Mouse (Mus musculus) heart, embryonic 11.5 days (tissue): ENCODE results near the gene Nox1. TPM values are rescaled to one million over a fixed set of nuclear protein-coding genes. Genes with fewer than 3 reads are reported as not detected.

Experiments
- ATAC-seq: fragments of 200-750 bp; cut with Nextera tagmentation; replicated peaks from 2 replicates; pipeline ENCODE4 v1.8.0; 2017; ENCODE audit warnings: moderate library complexity; ENCODE audit not compliant: insufficient number of reproducible peaks, low FRiP score, low TSS enrichment
- H3K27ac ChIP-seq: fragments of 300-500 bp; sonication (generic); 2 replicates; pipeline ENCODE4 v1.5.1; 2014; ENCODE audit warnings: mild to moderate bottlenecking, low read depth, low read length
- H3K27me3 ChIP-seq: fragments of 300-500 bp; sonication (generic); 2 replicates; pipeline ENCODE4 v1.6.1; 2014; ENCODE audit warnings: mild to moderate bottlenecking, low read length, mixed read lengths; ENCODE audit not compliant: control insufficient read depth, insufficient read depth
- H3K36me3 ChIP-seq: fragments of 300-500 bp; sonication (generic); 2 replicates; pipeline ENCODE4 v1.6.1; 2014; ENCODE audit warnings: mild to moderate bottlenecking, low read length, moderate library complexity, mixed read lengths; ENCODE audit not compliant: control insufficient read depth, insufficient read depth
- H3K4me1 ChIP-seq: fragments of 300-500 bp; sonication (generic); 2 replicates; pipeline ENCODE4 v1.6.1; 2014; ENCODE audit warnings: low read length; ENCODE audit not compliant: control insufficient read depth, insufficient read depth
- H3K4me2 ChIP-seq: fragments of 300-500 bp; sonication (generic); 2 replicates; pipeline ENCODE4 v1.6.1; 2014; ENCODE audit warnings: mild to moderate bottlenecking, moderate library complexity
- H3K4me3 ChIP-seq: fragments of 300-500 bp; sonication (generic); 2 replicates; pipeline ENCODE4 v1.5.1; 2014; ENCODE audit warnings: low read depth, low read length
- H3K9ac ChIP-seq: fragments of 300-500 bp; sonication (generic); 2 replicates; pipeline ENCODE4 v1.6.1; 2014; ENCODE audit warnings: mild to moderate bottlenecking, low read depth, low read length, moderate library complexity
- H3K9me3 ChIP-seq: fragments of 300-500 bp; sonication (generic); replicated peaks from 2 replicates; pipeline ENCODE4 v1.6.1; 2016; ENCODE audit warnings: low read length; ENCODE audit not compliant: control insufficient read depth
- WGBS: fragments of 180-500 bp; shearing (Covaris S2); extraction: QIAGEN DNeasy Blood & Tissue Kit; methylation state at CpG from one replicate; pipeline ENCODE4 v1.1.7; 2014; ENCODE audit not compliant: insufficient replicate concordance; 5-methylcytosine and 5-hydroxymethylcytosine counted together
- polyA plus RNA-seq: library from polyadenylated mRNA; unstranded; fragments of >200 nt; fragmentation: Nextera tagmentation; extraction: Ambion mirVana; gene quantifications from 2 replicates; pipeline ENCODE4 v1.2.1, GENCODE M21; 2014

Nox1 gene
- 0.24 TPM in 1 of 2 replicates, not detected in the other for polyA plus RNA-seq

DNA sequence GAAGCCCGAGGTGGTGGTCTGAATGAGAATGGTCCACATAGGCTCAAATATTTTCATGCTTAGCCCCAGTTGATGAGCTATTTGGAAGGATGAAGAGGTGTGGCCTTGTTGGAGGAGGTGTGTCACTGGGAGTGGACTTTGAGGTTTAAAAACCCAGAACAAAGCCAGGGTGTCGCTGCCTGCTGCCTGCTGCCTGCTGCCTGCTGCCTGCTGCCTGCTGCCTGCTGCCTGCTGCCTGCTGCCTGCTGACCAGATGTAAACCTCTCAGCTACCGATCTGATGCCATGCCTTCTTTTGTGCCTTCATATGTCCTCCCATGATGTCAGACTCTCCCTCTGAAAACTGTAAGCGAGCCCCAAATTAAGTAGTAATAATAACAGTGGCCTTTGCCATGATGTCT, at the start of gene Nox1:
Nox1 (minus strand) TSS at position 101 of the 400 bp plus-strand sequence.
- Histone ChIP-seq H3K36me3 (no peaks in the 10 kb centered on the region; the same call in 1 of the 2 replicates), H3K27me3 (no peaks in the 10 kb centered on the region), H3K9ac (no peak within 1 kb of the TSS), H3K9me3 (no peaks in the 10 kb centered on the region), H3K4me2 (no peak within 1 kb of the TSS), H3K4me3 (no peak within 1 kb of the TSS), H3K4me1 (no peaks in the 10 kb centered on the region), H3K27ac (no peak within 1 kb of the TSS)
- ATAC-seq: no peak
- WGBS: 63% methylated on average over 4 of the region's 4 CpGs

DNA sequence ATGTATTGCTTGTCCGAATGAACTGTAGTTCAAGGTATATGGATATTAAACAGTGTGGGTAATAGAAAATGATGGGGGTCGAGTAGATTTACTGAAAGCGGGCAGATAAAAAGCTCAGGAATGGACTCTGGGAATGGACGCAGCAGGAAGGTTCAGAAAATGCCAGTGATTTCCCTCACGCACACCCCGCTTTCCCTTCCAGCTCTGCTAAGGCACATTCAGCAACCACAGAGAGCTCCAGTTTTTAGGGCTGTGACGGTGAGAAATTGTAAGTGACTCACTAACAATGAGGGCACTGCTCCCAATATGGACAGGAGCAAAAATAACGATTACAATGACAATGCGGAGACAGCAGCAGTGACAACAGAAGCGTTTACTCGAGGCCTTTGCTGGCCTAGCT, 40.4 kb upstream of the Nox1 start:
- no peaks in the 10 kb centered on the region for H3K9me3 ChIP-seq
- 79% methylated on average over 11 of the region's 11 CpGs for WGBS
- ATAC-seq: no peak
- no peak overlapping the region for H3K27ac ChIP-seq
- no peak overlapping the region for H3K4me3 ChIP-seq
- H3K4me1 ChIP-seq: no peaks in the 10 kb centered on the region
- no peak overlapping the region for H3K4me2 ChIP-seq
- H3K36me3 ChIP-seq: 0 out of 2 replicates have a peak, but pooled peaks cover 2% of the 10 kb centered on the region
- H3K9ac ChIP-seq: no peak overlapping the region
- no peaks in the 10 kb centered on the region for H3K27me3 ChIP-seq

DNA sequence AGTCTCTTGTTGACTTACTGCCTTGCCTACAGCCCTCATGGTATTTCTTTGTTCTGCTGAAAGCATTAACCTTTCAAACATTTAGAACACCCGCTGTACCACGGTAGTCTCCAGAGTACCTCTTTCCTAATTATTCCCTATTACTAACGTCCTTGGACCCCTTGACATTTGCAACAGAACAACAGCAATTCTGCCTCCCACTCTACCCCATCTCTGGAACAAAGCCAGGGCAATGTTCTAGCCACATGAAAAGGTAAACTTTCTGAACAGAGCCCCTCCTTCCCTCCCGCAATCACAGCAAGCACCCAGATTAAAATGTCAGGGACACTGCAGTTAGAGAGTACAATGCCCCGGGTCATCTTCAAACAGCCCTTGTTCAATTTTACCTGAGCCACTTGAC, 39.4 kb upstream of the Nox1 start:
- 75% methylated on average over 5 of the region's 5 CpGs for WGBS
- Histone ChIP-seq H3K36me3 (0 out of 2 replicates have a peak, but pooled peaks cover 2% of the 10 kb centered on the region), H3K4me3 (no peak overlapping the region), H3K9ac (no peak overlapping the region), H3K4me2 (no peak overlapping the region), H3K9me3 (no peaks in the 10 kb centered on the region), H3K27me3 (no peaks in the 10 kb centered on the region), H3K27ac (no peak overlapping the region), H3K4me1 (no peaks in the 10 kb centered on the region)
- ATAC-seq: no peak

DNA sequence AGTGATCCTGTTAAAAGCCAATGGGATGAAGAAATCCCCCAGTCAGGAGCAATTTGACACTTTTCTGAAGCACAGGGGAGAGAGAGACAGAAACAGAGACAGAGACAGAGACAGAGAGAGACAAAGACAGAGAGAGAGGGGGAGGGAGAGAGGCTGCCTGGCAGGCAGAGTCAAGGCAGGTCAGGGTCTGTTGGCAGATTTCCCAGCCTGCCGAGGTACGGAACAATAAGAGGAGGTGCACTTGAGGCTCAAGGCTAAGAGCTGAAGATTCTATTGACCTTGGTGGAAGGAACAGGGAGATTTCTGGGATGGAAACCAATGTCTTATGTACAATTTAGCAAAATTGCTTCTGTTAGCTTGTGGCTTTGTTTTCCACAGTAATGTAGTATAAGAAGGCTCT, 26.4 kb upstream of the Nox1 start:
- no peaks in the 10 kb centered on the region for H3K36me3 ChIP-seq
- 59% methylated on average over 2 of the region's 2 CpGs for WGBS
- no peak overlapping the region for H3K27ac ChIP-seq
- H3K4me3 ChIP-seq: no peak overlapping the region
- ATAC-seq: no peak
- H3K4me2 ChIP-seq: no peak overlapping the region
- no peaks in the 10 kb centered on the region for H3K9me3 ChIP-seq
- no peaks in the 10 kb centered on the region for H3K4me1 ChIP-seq
- H3K27me3 ChIP-seq: no peaks in the 10 kb centered on the region
- no peak overlapping the region for H3K9ac ChIP-seq

DNA sequence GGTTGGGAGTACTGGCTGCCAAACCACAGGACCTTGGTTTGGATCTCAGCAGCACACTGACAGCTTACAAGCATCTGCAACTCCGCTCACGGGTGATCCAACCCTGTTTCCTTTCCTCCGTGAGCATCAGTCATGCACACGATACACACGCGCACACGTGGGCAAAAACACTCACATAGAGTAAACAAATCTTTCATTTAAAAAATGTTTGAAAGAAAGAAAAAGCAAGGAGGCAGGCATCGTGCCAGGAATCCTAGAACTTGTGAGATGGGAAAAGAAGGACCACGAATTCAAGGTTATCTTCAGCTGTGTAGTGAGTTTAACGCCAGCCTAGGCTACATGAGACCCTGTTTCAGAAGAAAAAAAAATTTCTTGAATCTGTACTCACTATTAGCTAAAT, 24.2 kb upstream of the Nox1 start:
- H3K4me3 ChIP-seq: no peak overlapping the region
- H3K27me3 ChIP-seq: no peaks in the 10 kb centered on the region
- 84% methylated on average over 10 of the region's 10 CpGs for WGBS
- no peak overlapping the region for H3K4me2 ChIP-seq
- no peak overlapping the region for H3K27ac ChIP-seq
- no peak overlapping the region for H3K9ac ChIP-seq
- no peaks in the 10 kb centered on the region for H3K9me3 ChIP-seq
- H3K36me3 ChIP-seq: no peaks in the 10 kb centered on the region
- ATAC-seq: no peak
- H3K4me1 ChIP-seq: no peaks in the 10 kb centered on the region

DNA sequence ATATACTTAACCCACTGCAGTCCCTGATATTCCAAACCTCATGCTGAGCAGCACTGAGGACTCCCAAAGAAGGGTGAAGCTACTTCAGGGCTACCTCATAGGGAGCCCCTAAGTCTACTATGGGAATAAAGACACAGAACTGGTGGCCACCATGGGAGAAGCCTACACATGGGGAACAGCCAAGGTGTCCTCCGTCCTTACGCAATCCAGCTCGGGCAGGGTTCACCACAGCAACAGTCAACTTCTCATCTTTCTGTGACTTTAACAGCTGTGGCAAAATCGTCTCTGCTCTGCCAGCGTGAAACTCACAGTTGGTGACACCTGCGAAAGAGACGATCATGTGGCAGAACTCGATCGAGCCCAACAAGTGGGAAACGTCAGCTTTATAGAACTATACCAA, 16.5 kb upstream of the Nox1 start:
- Histone ChIP-seq H3K27me3 (no peaks in the 10 kb centered on the region), H3K4me3 (no peak overlapping the region), H3K9me3 (no peaks in the 10 kb centered on the region), H3K27ac (no peak overlapping the region), H3K36me3 (peaks cover 2% of the 10 kb centered on the region; the same call in 1 of the 2 replicates), H3K4me2 (no peak overlapping the region), H3K9ac (no peak overlapping the region), H3K4me1 (no peaks in the 10 kb centered on the region)
- 89% methylated on average over 10 of the region's 10 CpGs for WGBS
- no peak for ATAC-seq

DNA sequence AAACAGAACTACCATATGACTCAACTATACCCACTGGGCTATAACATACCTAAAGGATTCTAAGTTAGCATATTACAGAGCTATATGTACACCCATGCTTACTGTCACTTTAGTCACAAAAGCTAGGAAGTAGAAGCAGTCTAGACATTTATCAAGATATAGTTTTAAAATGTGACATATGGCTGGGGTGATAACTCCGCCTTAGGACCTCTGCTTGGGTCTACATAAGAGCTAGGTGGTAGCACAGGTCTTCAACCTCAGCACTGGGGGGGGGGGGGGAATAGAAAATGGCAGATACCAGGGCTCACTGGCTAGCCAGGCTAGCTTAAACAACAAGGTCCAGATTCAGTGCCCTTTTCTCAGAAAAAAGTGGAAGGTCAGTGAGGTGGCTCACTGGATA, 11.3 kb upstream of the Nox1 start:
- Histone ChIP-seq H3K9ac (no peak overlapping the region), H3K4me3 (no peak overlapping the region), H3K36me3 (no peaks in the 10 kb centered on the region), H3K9me3 (no peaks in the 10 kb centered on the region), H3K27me3 (no peaks in the 10 kb centered on the region), H3K4me2 (no peak overlapping the region), H3K4me1 (no peaks in the 10 kb centered on the region), H3K27ac (no peak overlapping the region)
- ATAC-seq: no peak
- 88% methylated on average over 1 of the region's 1 CpGs for WGBS

DNA sequence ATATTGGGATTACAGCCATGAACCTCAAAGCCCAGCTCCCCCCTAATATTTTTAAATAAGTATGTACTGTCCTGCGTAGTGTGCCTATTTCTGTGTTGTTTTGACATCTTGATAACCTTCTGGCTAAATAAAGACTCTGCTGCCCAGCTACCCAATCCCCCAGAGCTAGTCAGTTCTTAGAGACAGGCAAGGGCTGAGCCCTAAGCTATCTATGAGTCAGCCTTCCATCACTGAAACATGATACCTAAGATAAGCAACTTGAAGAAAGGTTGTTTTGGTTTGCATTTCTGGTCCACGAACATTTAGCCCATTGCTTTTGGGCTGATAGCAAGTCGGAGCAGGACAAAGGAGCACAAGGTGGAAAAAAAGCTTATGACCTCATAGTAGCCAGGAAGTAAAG, 1.1 kb downstream of the Nox1 start:
- WGBS: 37% methylated on average over 3 of the region's 3 CpGs
- no peak for ATAC-seq

DNA sequence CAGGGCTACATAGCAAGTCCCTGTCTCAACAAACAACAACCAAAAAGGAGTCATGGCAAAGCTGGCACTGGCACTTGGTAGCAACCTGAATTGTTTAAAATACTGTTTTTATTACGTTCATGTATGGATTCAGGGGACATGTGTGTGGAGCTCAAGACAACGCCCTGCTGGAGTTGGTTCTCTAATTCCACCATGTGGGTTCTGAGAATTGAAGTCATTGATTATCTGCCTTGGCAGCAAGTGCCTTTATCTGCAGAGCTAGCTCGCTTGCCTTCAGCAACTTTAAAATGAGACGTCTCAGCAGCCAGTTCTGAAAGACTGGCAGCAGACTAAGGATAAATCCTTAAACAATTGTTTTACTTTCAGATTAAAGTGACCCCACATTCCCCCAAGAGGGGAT, 3.6 kb downstream of the Nox1 start:
- Histone ChIP-seq H3K9ac (no peak overlapping the region), H3K4me1 (no peaks in the 10 kb centered on the region), H3K27ac (no peak overlapping the region), H3K9me3 (no peaks in the 10 kb centered on the region), H3K36me3 (no peaks in the 10 kb centered on the region), H3K4me2 (no peak overlapping the region), H3K4me3 (no peak overlapping the region), H3K27me3 (no peaks in the 10 kb centered on the region)
- ATAC-seq: no peak
- WGBS: 52% methylated on average over 4 of the region's 4 CpGs

More for the DNA sequence above, 1.1 kb downstream of the Nox1 start:
- H3K27me3 ChIP-seq: no peaks in the 10 kb centered on the region
- no peaks in the 10 kb centered on the region for H3K4me1 ChIP-seq
- H3K9ac ChIP-seq: no peak overlapping the region
- no peak overlapping the region for H3K27ac ChIP-seq
- H3K4me3 ChIP-seq: no peak overlapping the region
- H3K9me3 ChIP-seq: no peaks in the 10 kb centered on the region
- H3K4me2 ChIP-seq: no peak overlapping the region
- no peaks in the 10 kb centered on the region; the same call in 1 of the 2 replicates for H3K36me3 ChIP-seq
